ENCODE assay signal across 14 mouse cellular contexts in genomic region chr2:38621076-38621475, GRCm38 (mm10). TPM values are rescaled to one million over a fixed set of nuclear protein-coding genes. Genes with fewer than 3 reads are reported as not detected.
DNase-seq lines count a peak whose midpoint lies in the region; ATAC-seq lines count a peak whose summit lies in the region.
"Had no signal": no experiment of that assay in that cellular context is flagged by ENCODE, and none has a peak within 500 bp of the region (broad histone marks: within the 10 kb centered on the region; RNA-seq: fewer than 3 reads in every experiment).

No protein-coding gene starts in this region.

- ATAC-seq in midbrain, embryonic 16.5 days, result no peak
- ATAC-seq in forebrain, embryonic 13.5 days, result no peak
- no peak for ATAC-seq in hindbrain, embryonic 14.5 days (ENCODE audit: low FRiP score)
- peak; percentile 54 for ATAC-seq in neural tube, embryonic 13.5 days (ENCODE audit: low read depth)
- ATAC-seq: CD4-positive, CD25-positive, alpha-beta regulatory T cell, adult 4 months had no signal

- no peak overlapping the region for H3K4me2 ChIP-seq in midbrain, embryonic 16.5 days (ENCODE audit: low read length)
- no peak overlapping the region for H3K4me2 ChIP-seq in forebrain, embryonic 13.5 days
- H3K4me2 ChIP-seq in hindbrain, embryonic 14.5 days (replicated peaks), result no peak overlapping the region
- no peak overlapping the region for H3K4me2 ChIP-seq in neural tube, embryonic 13.5 days
- H3K4me2 ChIP-seq: heart, embryonic 13.5 days; limb, embryonic 13.5 days had no signal

- H3K4me1 ChIP-seq in midbrain, embryonic 10.5 days, result peaks cover 35% of the 10 kb centered on the region
- H3K4me1 ChIP-seq in midbrain, embryonic 16.5 days (ENCODE audit: control insufficient read depth, insufficient read depth, low read length), result peaks cover 15% of the 10 kb centered on the region; the same call in 1 of the 2 replicates
- peaks cover 46% of the 10 kb centered on the region for H3K4me1 ChIP-seq in forebrain, embryonic 13.5 days
- H3K4me1 ChIP-seq in hindbrain, embryonic 14.5 days (replicated peaks; ENCODE audit: control insufficient read depth, insufficient read depth, low read length), result peaks cover 28% of the 10 kb centered on the region
- H3K4me1 ChIP-seq in neural tube, embryonic 13.5 days (replicated peaks), result peaks cover 41% of the 10 kb centered on the region

- no peaks in the 10 kb centered on the region for H3K27me3 ChIP-seq in midbrain, embryonic 10.5 days (ENCODE audit: low read depth, poor library complexity, severe bottlenecking)
- no peaks in the 10 kb centered on the region for H3K27me3 ChIP-seq in midbrain, embryonic 16.5 days (ENCODE audit: control insufficient read depth, insufficient read depth, low read depth, low read length)
- no peaks in the 10 kb centered on the region for H3K27me3 ChIP-seq in forebrain, embryonic 13.5 days
- no peaks in the 10 kb centered on the region for H3K27me3 ChIP-seq in hindbrain, embryonic 14.5 days (ENCODE audit: control insufficient read depth, insufficient read depth, low read length)
- H3K27me3 ChIP-seq in neural tube, embryonic 13.5 days, result no peaks in the 10 kb centered on the region
- H3K27me3 ChIP-seq: heart, embryonic 13.5 days; limb, embryonic 13.5 days had no signal

- H3K9ac ChIP-seq in midbrain, embryonic 16.5 days (ENCODE audit: low read depth, low read length), result no peak overlapping the region
- no peak overlapping the region for H3K9ac ChIP-seq in forebrain, embryonic 13.5 days
- no peak overlapping the region for H3K9ac ChIP-seq in hindbrain, embryonic 14.5 days
- H3K9ac ChIP-seq in neural tube, embryonic 13.5 days, result no peak overlapping the region
- H3K9ac ChIP-seq: heart, embryonic 13.5 days; limb, embryonic 13.5 days had no signal

- peaks cover 65% of the 10 kb centered on the region for H3K36me3 ChIP-seq in midbrain, embryonic 10.5 days
- H3K36me3 ChIP-seq in midbrain, embryonic 16.5 days (ENCODE audit: control insufficient read depth, insufficient read depth, low read length), result no peaks in the 10 kb centered on the region
- peaks cover 18% of the 10 kb centered on the region for H3K36me3 ChIP-seq in forebrain, embryonic 13.5 days (ENCODE audit: poor library complexity, severe bottlenecking)
- peaks cover 17% of the 10 kb centered on the region for H3K36me3 ChIP-seq in hindbrain, embryonic 14.5 days (replicated peaks; ENCODE audit: control insufficient read depth, insufficient read depth)
- peaks cover 24% of the 10 kb centered on the region for H3K36me3 ChIP-seq in neural tube, embryonic 13.5 days

- DNase-seq in midbrain, embryonic 10.5 days (ENCODE audit: low spot score), result no peak
- no peak for DNase-seq in hindbrain, embryonic 14.5 days (ENCODE audit: low spot score)
- DNase-seq in right cerebral cortex, postnatal 14 days, result no peak
- no peak for DNase-seq in cerebellum, adult 11-12 months
- DNase-seq in heart, postnatal 36 days, result no peak
- DNase-seq: gastrocnemius, postnatal 25 days; lung, postnatal 10 days; thymus, postnatal 4 days had no signal

- intact Hi-C loops in heart, postnatal 36 days (cut with DNase I), result no loop called here

- peak overlapping the region; percentile 67; the same call in 1 of the 2 replicates for H3K27ac ChIP-seq in midbrain, embryonic 10.5 days (replicated peaks)
- no peak overlapping the region; the same call in 1 of the 2 replicates for H3K27ac ChIP-seq in midbrain, embryonic 16.5 days (ENCODE audit: low read length)
- peak overlapping the region; percentile 74; the same call in 1 of the 2 replicates for H3K27ac ChIP-seq in forebrain, embryonic 13.5 days
- H3K27ac ChIP-seq in hindbrain, embryonic 14.5 days, result peak overlapping the region; percentile 58
- peak overlapping the region; percentile 64 for H3K27ac ChIP-seq in neural tube, embryonic 13.5 days (replicated peaks)
- H3K27ac ChIP-seq: heart, embryonic 13.5 days; limb, embryonic 13.5 days had no signal

- 91% methylated on average over 4 of the region's 4 CpGs for WGBS in midbrain, embryonic 10.5 days
- 78% methylated on average over 4 of the region's 4 CpGs for WGBS in midbrain, embryonic 16.5 days
- 78% methylated on average over 4 of the region's 4 CpGs for WGBS in forebrain, embryonic 13.5 days
- WGBS in hindbrain, embryonic 14.5 days, result 79% methylated on average over 4 of the region's 4 CpGs
- 84% methylated on average over 4 of the region's 4 CpGs for WGBS in neural tube, embryonic 13.5 days

- H3K4me3 ChIP-seq in midbrain, embryonic 10.5 days, result no peak overlapping the region
- no peak overlapping the region for H3K4me3 ChIP-seq in midbrain, embryonic 16.5 days (ENCODE audit: low read depth, low read length)
- H3K4me3 ChIP-seq in forebrain, embryonic 13.5 days, result no peak overlapping the region
- no peak overlapping the region for H3K4me3 ChIP-seq in hindbrain, embryonic 14.5 days (replicated peaks; ENCODE audit: low read length)
- H3K4me3 ChIP-seq in neural tube, embryonic 13.5 days, result no peak overlapping the region
- H3K4me3 ChIP-seq: heart, embryonic 13.5 days; limb, embryonic 13.5 days had no signal

- no peaks in the 10 kb centered on the region for H3K9me3 ChIP-seq in midbrain, embryonic 10.5 days (replicated peaks)
- H3K9me3 ChIP-seq in midbrain, embryonic 16.5 days (replicated peaks; ENCODE audit: control insufficient read depth, low read length, poor library complexity, severe bottlenecking), result no peaks in the 10 kb centered on the region
- no peaks in the 10 kb centered on the region for H3K9me3 ChIP-seq in forebrain, embryonic 13.5 days (replicated peaks)
- H3K9me3 ChIP-seq in hindbrain, embryonic 14.5 days (ENCODE audit: control insufficient read depth, low read length), result no peaks in the 10 kb centered on the region
- H3K9me3 ChIP-seq in neural tube, embryonic 13.5 days, result no peaks in the 10 kb centered on the region
- H3K9me3 ChIP-seq: heart, embryonic 13.5 days; limb, embryonic 13.5 days had no signal

RNA-seq across cellular contexts. Expression of gene Psmb7, which starts 22.8 kb away (rescaled TPM):
- 322 and 336 TPM in 2 replicates for polyA plus RNA-seq in midbrain, embryonic 10.5 days (2016; fragmentation: Nextera tagmentation; extraction: Ambion mirVana)
- 260 and 275 TPM in 2 replicates for polyA plus RNA-seq in midbrain, embryonic 16.5 days (2015; fragmentation: Nextera tagmentation; extraction: Ambion mirVana)
- polyA plus RNA-seq in forebrain, embryonic 13.5 days (2015; fragmentation: Nextera tagmentation; extraction: Ambion mirVana), result 348 and 354 TPM in 2 replicates
- polyA plus RNA-seq in hindbrain, embryonic 14.5 days (2014; fragmentation: Nextera tagmentation; extraction: Ambion mirVana), result 291 and 305 TPM in 2 replicates
- 316 and 318 TPM in 2 replicates for polyA plus RNA-seq in neural tube, embryonic 13.5 days (2015; fragmentation: Nextera tagmentation; extraction: Ambion mirVana)
- total RNA-seq in heart, postnatal 36 days (2021), result 100 to 1,000 TPM; 262 to 263 TPM
